Mouse (Mus musculus) midbrain, embryonic 15.5 days (tissue): ENCODE results near the gene Klhl2. TPM values are rescaled to one million over a fixed set of nuclear protein-coding genes. Genes with fewer than 3 reads are reported as not detected.
A peak's percentile ranks its signal among the peaks of the same experiment; 100 is the strongest.

Source experiments
- ATAC-seq: fragments of 200-750 bp; cut with Nextera tagmentation; replicated peaks from 2 replicates; pipeline ENCODE4 v1.8.0; 2017; ENCODE audit warnings: moderate TSS enrichment
- H3K27ac ChIP-seq: fragments of 300-500 bp; sonication (generic); 2 replicates; pipeline ENCODE4 v1.5.1; 2015; ENCODE audit warnings: mild to moderate bottlenecking, inconsistent platforms
- H3K27me3 ChIP-seq: fragments of 300-500 bp; sonication (generic); replicated peaks from 2 replicates; pipeline ENCODE4 v1.6.1; 2015; ENCODE audit warnings: inconsistent platforms
- H3K36me3 ChIP-seq: fragments of 300-500 bp; sonication (generic); replicated peaks from 2 replicates; pipeline ENCODE4 v1.6.1; 2015; ENCODE audit warnings: inconsistent platforms
- H3K4me1 ChIP-seq: fragments of 300-500 bp; sonication (generic); 2 replicates; pipeline ENCODE4 v1.6.1; 2015; ENCODE audit warnings: inconsistent platforms
- H3K4me2 ChIP-seq: fragments of 300-500 bp; sonication (generic); 2 replicates; pipeline ENCODE4 v1.6.1; 2015; ENCODE audit warnings: inconsistent platforms, mild to moderate bottlenecking, moderate library complexity
- H3K4me3 ChIP-seq: fragments of 300-500 bp; sonication (generic); 2 replicates; pipeline ENCODE4 v1.5.1; 2015; ENCODE audit warnings: mild to moderate bottlenecking, inconsistent platforms
- H3K9ac ChIP-seq: fragments of 300-500 bp; sonication (generic); 2 replicates; pipeline ENCODE4 v1.6.1; 2015; ENCODE audit warnings: mild to moderate bottlenecking, inconsistent platforms
- H3K9me3 ChIP-seq: fragments of 300-500 bp; sonication (generic); 2 replicates; pipeline ENCODE4 v1.6.1; 2016; ENCODE audit warnings: inconsistent platforms
- WGBS: fragments of 180-500 bp; shearing (Covaris S2); methylation state at CpG from one replicate; pipeline ENCODE4 v1.1.7; 2015; ENCODE audit warnings: mixed read lengths; 5-methylcytosine and 5-hydroxymethylcytosine counted together
- polyA plus RNA-seq: library from polyadenylated mRNA; unstranded; fragments of >200 nt; fragmentation: Nextera tagmentation; extraction: Ambion mirVana; gene quantifications from 2 replicates; pipeline ENCODE4 v1.2.1, GENCODE M21; 2015

The Klhl2 gene
- polyA plus RNA-seq, result 43.4 and 43.8 TPM in 2 replicates

GRCm38 (mm10) chr8:64849897-64850541, at the start of gene Klhl2:
Klhl2 (minus strand) TSS chr8:64850017.
- ATAC-seq, result peak; percentile 88
- under 1% methylated on average over 50 of the region's 68 CpGs for WGBS
- no peaks in the 10 kb centered on the region for H3K27me3 ChIP-seq
- H3K9me3 ChIP-seq, result no peaks in the 10 kb centered on the region
- H3K4me3 ChIP-seq, result peak within 1 kb of the TSS; percentile 97
- H3K36me3 ChIP-seq, result no peaks in the 10 kb centered on the region
- peak within 1 kb of the TSS; percentile 91 for H3K9ac ChIP-seq
- H3K27ac ChIP-seq, result peak within 1 kb of the TSS; percentile 95
- H3K4me2 ChIP-seq, result peak within 1 kb of the TSS; percentile 80
- peaks cover 30% of the 10 kb centered on the region for H3K4me1 ChIP-seq

- no peaks in the 10 kb centered on the region for H3K9me3 ChIP-seq
- H3K4me3 ChIP-seq, result no peak overlapping the region
- ATAC-seq, result no peak
- no peak overlapping the region for H3K9ac ChIP-seq
- H3K36me3 ChIP-seq, result no peaks in the 10 kb centered on the region
- H3K4me1 ChIP-seq, result no peaks in the 10 kb centered on the region
- H3K4me2 ChIP-seq, result no peak overlapping the region
- no peak overlapping the region for H3K27ac ChIP-seq
- H3K27me3 ChIP-seq, result no peaks in the 10 kb centered on the region
- 40% methylated on average over 4 of the region's 4 CpGs for WGBS
Observed at GRCm38 (mm10) chr8:64898710-64899109, 48.9 kb upstream of the Klhl2 start.

- H3K36me3 ChIP-seq, result no peaks in the 10 kb centered on the region
- H3K9ac ChIP-seq, result no peak overlapping the region
- H3K9me3 ChIP-seq, result no peaks in the 10 kb centered on the region
- 92% methylated on average over 5 of the region's 5 CpGs for WGBS
- ATAC-seq, result no peak
- no peak overlapping the region for H3K4me3 ChIP-seq
- no peak overlapping the region for H3K4me2 ChIP-seq
- H3K27ac ChIP-seq, result no peak overlapping the region
- no peaks in the 10 kb centered on the region for H3K4me1 ChIP-seq
- H3K27me3 ChIP-seq, result no peaks in the 10 kb centered on the region
Observed at GRCm38 (mm10) chr8:64896731-64897130, 46.9 kb upstream of the Klhl2 start.

- no peak overlapping the region for H3K9ac ChIP-seq
- H3K27ac ChIP-seq, result no peak overlapping the region
- H3K4me2 ChIP-seq, result no peak overlapping the region
- no peak for ATAC-seq
- WGBS, result 52% methylated on average over 13 of the region's 13 CpGs
- H3K9me3 ChIP-seq, result no peaks in the 10 kb centered on the region
- H3K4me3 ChIP-seq, result no peak overlapping the region
- H3K36me3 ChIP-seq, result no peaks in the 10 kb centered on the region
- no peaks in the 10 kb centered on the region for H3K4me1 ChIP-seq
- H3K27me3 ChIP-seq, result no peaks in the 10 kb centered on the region
Observed at GRCm38 (mm10) chr8:64880619-64881200, 30.9 kb upstream of the Klhl2 start.

- H3K4me3 ChIP-seq, result no peak overlapping the region
- no peaks in the 10 kb centered on the region for H3K36me3 ChIP-seq
- no peaks in the 10 kb centered on the region for H3K4me1 ChIP-seq
- no peak overlapping the region for H3K9ac ChIP-seq
- no peak overlapping the region for H3K4me2 ChIP-seq
- no peak for ATAC-seq
- H3K9me3 ChIP-seq, result no peaks in the 10 kb centered on the region
- no peaks in the 10 kb centered on the region for H3K27me3 ChIP-seq
- no peak overlapping the region for H3K27ac ChIP-seq
- 91% methylated on average over 22 of the region's 22 CpGs for WGBS
Observed at GRCm38 (mm10) chr8:64877630-64878312, 28.0 kb upstream of the Klhl2 start.

- 82% methylated on average over 12 of the region's 12 CpGs for WGBS
- ATAC-seq, result no peak
- H3K9ac ChIP-seq, result no peak overlapping the region
- H3K36me3 ChIP-seq, result no peaks in the 10 kb centered on the region
- H3K4me3 ChIP-seq, result no peak overlapping the region
- H3K4me1 ChIP-seq, result no peaks in the 10 kb centered on the region
- no peak overlapping the region for H3K4me2 ChIP-seq
- 0 out of 2 replicates have a peak, but pooled peaks cover 5% of the 10 kb centered on the region for H3K9me3 ChIP-seq
- H3K27ac ChIP-seq, result no peak overlapping the region
- H3K27me3 ChIP-seq, result no peaks in the 10 kb centered on the region
Observed at GRCm38 (mm10) chr8:64871469-64872165, 21.8 kb upstream of the Klhl2 start.

- Histone ChIP-seq H3K36me3 (no peaks in the 10 kb centered on the region), H3K4me1 (no peaks in the 10 kb centered on the region), H3K27ac (no peak overlapping the region), H3K9ac (no peak overlapping the region), H3K4me2 (no peak overlapping the region), H3K27me3 (no peaks in the 10 kb centered on the region), H3K4me3 (no peak overlapping the region), H3K9me3 (0 out of 2 replicates have a peak, but pooled peaks cover 5% of the 10 kb centered on the region)
- 71% methylated on average over 2 of the region's 2 CpGs for WGBS
- ATAC-seq, result no peak
Observed at GRCm38 (mm10) chr8:64870218-64870617, 20.4 kb upstream of the Klhl2 start.

- H3K4me3 ChIP-seq, result peak overlapping the region; percentile 97
- H3K4me2 ChIP-seq, result peak overlapping the region; percentile 80
- ATAC-seq, result peak; percentile 85
- H3K4me1 ChIP-seq, result peaks cover 30% of the 10 kb centered on the region
- WGBS, result 1% methylated on average over 89 of the region's 100 CpGs
- peak overlapping the region; percentile 91 for H3K9ac ChIP-seq
- no peaks in the 10 kb centered on the region for H3K36me3 ChIP-seq
- H3K27ac ChIP-seq, result peak overlapping the region; percentile 95
- H3K9me3 ChIP-seq, result no peaks in the 10 kb centered on the region
- H3K27me3 ChIP-seq, result no peaks in the 10 kb centered on the region
Observed at GRCm38 (mm10) chr8:64849091-64849896, 523 bp downstream of the Klhl2 start.

GRCm38 (mm10) chr8:64848245-64848785, 1.5 kb downstream of the Klhl2 start:
- peak overlapping the region; percentile 91 for H3K9ac ChIP-seq
- H3K27ac ChIP-seq, result peak overlapping the region; percentile 95
- peak overlapping the region; percentile 80 for H3K4me2 ChIP-seq
- ATAC-seq, result no peak
- peak overlapping the region; percentile 97 for H3K4me3 ChIP-seq
- WGBS, result 4% methylated on average over 8 of the region's 8 CpGs
- H3K9me3 ChIP-seq, result no peaks in the 10 kb centered on the region
- H3K4me1 ChIP-seq, result peaks cover 30% of the 10 kb centered on the region
- H3K27me3 ChIP-seq, result no peaks in the 10 kb centered on the region
- H3K36me3 ChIP-seq, result no peaks in the 10 kb centered on the region

GRCm38 (mm10) chr8:64847650-64848049, 2.2 kb downstream of the Klhl2 start:
- Histone ChIP-seq H3K4me1 (peaks cover 30% of the 10 kb centered on the region), H3K36me3 (no peaks in the 10 kb centered on the region), H3K4me3 (peak overlapping the region; percentile 97), H3K27ac (0 out of 2 replicates have a peak overlapping the region, but pooled peaks have one; percentile 95), H3K9ac (no peak overlapping the region), H3K4me2 (peak overlapping the region; percentile 80), H3K27me3 (no peaks in the 10 kb centered on the region), H3K9me3 (no peaks in the 10 kb centered on the region)
- no peak for ATAC-seq
- 7% methylated on average over 2 of the region's 2 CpGs for WGBS

GRCm38 (mm10) chr8:64847241-64847640, 2.6 kb downstream of the Klhl2 start:
- WGBS, result 46% methylated on average over 2 of the region's 2 CpGs

More at GRCm38 (mm10) chr8:64847241-64847640, 2.6 kb downstream of the Klhl2 start:
- peaks cover 30% of the 10 kb centered on the region for H3K4me1 ChIP-seq
- H3K27ac ChIP-seq, result no peak overlapping the region
- H3K4me3 ChIP-seq, result peak overlapping the region; percentile 97
- H3K9me3 ChIP-seq, result no peaks in the 10 kb centered on the region
- H3K9ac ChIP-seq, result no peak overlapping the region
- peak overlapping the region; percentile 80 for H3K4me2 ChIP-seq
- no peak for ATAC-seq
- H3K36me3 ChIP-seq, result no peaks in the 10 kb centered on the region
- H3K27me3 ChIP-seq, result no peaks in the 10 kb centered on the region
